Mouse (Mus musculus): ENCODE results near the gene Mnat1. TPM values are rescaled to one million over a fixed set of nuclear protein-coding genes. Genes with fewer than 3 reads are reported as not detected.

Gene Mnat1
- total and polyA plus RNA-seq, 2 experiments from 2014 or later, result 13.2 to 16.1 TPM

GRCm38 (mm10) chr12:73208518-73208917 lies 85.0 kb downstream of the Mnat1 start:
- DNase-seq (ENCODE audit: low spot score), result no peak
- Histone ChIP-seq H3K27ac (ENCODE audit: low read depth, low read length) (no peak overlapping the region), H3K4me3 (ENCODE audit: low read depth, low read length) (no peak overlapping the region), H3K4me1 (ENCODE audit: insufficient read depth, low read length) (no peaks in the 10 kb centered on the region), H3K9me3 (ENCODE audit: low read length) (no peaks in the 10 kb centered on the region), H3K36me3 (ENCODE audit: insufficient read depth, low read length) (no peaks in the 10 kb centered on the region), H3K27me3 (ENCODE audit: insufficient read depth, low read length) (no peaks in the 10 kb centered on the region), H3K4me2 (ENCODE audit: low read depth, low read length, poor library complexity, severe bottlenecking) (no peak overlapping the region), H3K9ac (replicated peaks; ENCODE audit: low read length, poor library complexity, severe bottlenecking) (no peak overlapping the region)
- TF ChIP-seq CTCF (IDR thresholded peaks at IDR 0.05), result no peak
- 94% methylated on average over 4 of the region's 4 CpGs for WGBS
- no peak for ATAC-seq (ENCODE audit: low FRiP score)

DNA sequence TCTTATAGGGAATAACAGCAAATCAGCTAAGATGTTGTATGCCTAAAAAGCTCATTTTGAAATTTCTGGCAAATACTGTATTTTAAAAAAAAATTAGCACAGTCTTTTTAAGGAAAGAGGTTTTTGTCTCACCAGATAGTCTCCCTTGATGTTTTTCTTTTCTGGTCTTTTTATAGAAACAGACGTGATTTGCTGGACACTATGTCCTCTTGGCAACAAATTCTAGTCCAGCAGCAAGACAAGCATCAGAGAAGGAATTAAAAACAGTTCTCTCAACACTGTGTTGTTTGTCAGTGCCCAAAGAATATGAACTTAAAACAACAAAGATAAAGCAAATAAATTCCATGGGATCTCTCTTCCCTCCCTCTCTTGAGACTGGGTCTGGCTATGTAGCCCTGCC lies 85.6 kb downstream of the Mnat1 start:
- ATAC-seq (ENCODE audit: low FRiP score), result no peak
- WGBS, result 55% methylated on average over 1 of the region's 1 CpGs
- Histone ChIP-seq H3K4me2 (ENCODE audit: low read depth, low read length, poor library complexity, severe bottlenecking) (no peak overlapping the region), H3K27ac (ENCODE audit: low read depth, low read length) (no peak overlapping the region), H3K36me3 (ENCODE audit: insufficient read depth, low read length) (no peaks in the 10 kb centered on the region), H3K9me3 (ENCODE audit: low read length) (no peaks in the 10 kb centered on the region), H3K9ac (replicated peaks; ENCODE audit: low read length, poor library complexity, severe bottlenecking) (no peak overlapping the region), H3K4me1 (ENCODE audit: insufficient read depth, low read length) (no peaks in the 10 kb centered on the region), H3K4me3 (ENCODE audit: low read depth, low read length) (no peak overlapping the region), H3K27me3 (ENCODE audit: insufficient read depth, low read length) (no peaks in the 10 kb centered on the region)
- TF ChIP-seq CTCF (IDR thresholded peaks at IDR 0.05), result no peak
- DNase-seq (ENCODE audit: low spot score), result no peak

GRCm38 (mm10) chr12:73210454-73210853 lies 86.9 kb downstream of the Mnat1 start:
- no peaks in the 10 kb centered on the region for H3K27me3 ChIP-seq (ENCODE audit: insufficient read depth, low read length)
- H3K4me3 ChIP-seq (ENCODE audit: low read depth, low read length), result no peak overlapping the region
- H3K9ac ChIP-seq (replicated peaks; ENCODE audit: low read length, poor library complexity, severe bottlenecking), result no peak overlapping the region
- no peak overlapping the region for H3K27ac ChIP-seq (ENCODE audit: low read depth, low read length)
- no peaks in the 10 kb centered on the region for H3K4me1 ChIP-seq (ENCODE audit: insufficient read depth, low read length)
- DNase-seq (ENCODE audit: low spot score) (no peak), ATAC-seq (ENCODE audit: low FRiP score) (no peak)
- no peaks in the 10 kb centered on the region for H3K9me3 ChIP-seq (ENCODE audit: low read length)
- no peak overlapping the region for H3K4me2 ChIP-seq (ENCODE audit: low read depth, low read length, poor library complexity, severe bottlenecking)
- H3K36me3 ChIP-seq (ENCODE audit: insufficient read depth, low read length), result no peaks in the 10 kb centered on the region
- no peak for TF ChIP-seq CTCF (IDR thresholded peaks at IDR 0.05)
- WGBS, result 88% methylated on average over 3 of the region's 3 CpGs

DNA sequence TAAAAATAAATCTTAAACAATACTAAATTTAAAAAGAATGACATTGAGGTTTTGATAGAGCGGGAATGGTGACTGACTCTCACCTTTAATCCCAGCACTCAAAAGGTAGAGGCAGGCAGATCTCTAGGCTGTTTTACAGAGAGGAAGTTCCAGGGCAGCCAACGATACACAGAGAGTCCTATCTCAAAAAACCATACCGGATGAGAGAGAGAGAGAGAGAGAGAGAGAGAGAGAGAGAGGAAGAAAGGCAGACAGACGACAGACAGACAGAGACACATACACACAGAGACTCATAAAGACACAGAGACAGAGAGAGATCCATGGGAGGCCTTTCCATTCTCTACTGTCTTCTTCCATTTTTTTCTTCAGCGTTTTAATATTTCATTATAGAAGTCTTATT lies 92.3 kb downstream of the Mnat1 start:
- DNase-seq (ENCODE audit: low spot score) (no peak), ATAC-seq (ENCODE audit: low FRiP score) (no peak)
- H3K4me2 ChIP-seq (ENCODE audit: low read depth, low read length, poor library complexity, severe bottlenecking), result no peak overlapping the region
- no peak overlapping the region for H3K27ac ChIP-seq (ENCODE audit: low read depth, low read length)
- H3K27me3 ChIP-seq (ENCODE audit: insufficient read depth, low read length), result no peaks in the 10 kb centered on the region
- H3K36me3 ChIP-seq (ENCODE audit: insufficient read depth, low read length), result peaks cover 2% of the 10 kb centered on the region; the same call in 1 of the 2 replicates
- H3K9ac ChIP-seq (replicated peaks; ENCODE audit: low read length, poor library complexity, severe bottlenecking), result no peak overlapping the region
- H3K4me3 ChIP-seq (ENCODE audit: low read depth, low read length), result no peak overlapping the region
- 90% methylated on average over 5 of the region's 5 CpGs for WGBS
- H3K4me1 ChIP-seq (ENCODE audit: insufficient read depth, low read length), result no peaks in the 10 kb centered on the region
- no peaks in the 10 kb centered on the region for H3K9me3 ChIP-seq (ENCODE audit: low read length)
- no peak for TF ChIP-seq CTCF (IDR thresholded peaks at IDR 0.05)

- DNase-seq (ENCODE audit: low spot score), result no peak
- Histone ChIP-seq H3K4me2 (ENCODE audit: low read depth, low read length, poor library complexity, severe bottlenecking) (no peak overlapping the region), H3K4me3 (ENCODE audit: low read depth, low read length) (no peak overlapping the region), H3K36me3 (ENCODE audit: insufficient read depth, low read length) (peaks cover 2% of the 10 kb centered on the region; the same call in 1 of the 2 replicates), H3K27ac (ENCODE audit: low read depth, low read length) (no peak overlapping the region), H3K4me1 (ENCODE audit: insufficient read depth, low read length) (no peaks in the 10 kb centered on the region), H3K27me3 (ENCODE audit: insufficient read depth, low read length) (no peaks in the 10 kb centered on the region), H3K9ac (replicated peaks; ENCODE audit: low read length, poor library complexity, severe bottlenecking) (no peak overlapping the region), H3K9me3 (ENCODE audit: low read length) (no peaks in the 10 kb centered on the region)
- WGBS, result 86% methylated on average over 5 of the region's 5 CpGs
- TF ChIP-seq CTCF (IDR thresholded peaks at IDR 0.05), result peak; percentile 27
- ATAC-seq (ENCODE audit: low FRiP score), result no peak
These were observed 95.1 kb downstream of the Mnat1 start for GRCm38 (mm10) chr12:73218632-73219031.

DNA sequence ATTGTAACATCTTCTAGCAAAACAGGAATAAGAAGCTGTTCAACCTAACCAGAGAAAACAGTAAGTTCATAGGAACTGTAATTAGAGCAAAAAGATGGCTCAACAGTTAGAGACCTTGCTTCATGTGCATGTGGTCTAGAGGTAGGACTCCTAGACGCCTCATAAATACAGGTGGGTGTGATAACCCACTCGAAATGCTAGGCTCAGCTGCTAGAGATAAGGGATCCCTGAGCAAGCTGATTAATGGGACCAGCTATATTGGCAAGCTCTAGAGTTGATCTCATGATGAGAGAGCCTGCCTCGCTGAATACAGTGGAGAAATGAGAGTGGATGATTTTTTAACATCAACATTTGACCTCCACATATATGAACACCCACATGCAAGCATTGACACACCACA lies 97.7 kb downstream of the Mnat1 start:
- Histone ChIP-seq H3K4me1 (ENCODE audit: insufficient read depth, low read length) (no peaks in the 10 kb centered on the region), H3K27me3 (ENCODE audit: insufficient read depth, low read length) (no peaks in the 10 kb centered on the region), H3K36me3 (ENCODE audit: insufficient read depth, low read length) (peaks cover 2% of the 10 kb centered on the region; the same call in 1 of the 2 replicates), H3K9me3 (ENCODE audit: low read length) (no peaks in the 10 kb centered on the region), H3K4me3 (ENCODE audit: low read depth, low read length) (no peak overlapping the region), H3K9ac (replicated peaks; ENCODE audit: low read length, poor library complexity, severe bottlenecking) (no peak overlapping the region), H3K4me2 (ENCODE audit: low read depth, low read length, poor library complexity, severe bottlenecking) (no peak overlapping the region), H3K27ac (ENCODE audit: low read depth, low read length) (no peak overlapping the region)
- ATAC-seq (ENCODE audit: low FRiP score) (no peak), DNase-seq (ENCODE audit: low spot score) (no peak)
- 91% methylated on average over 3 of the region's 3 CpGs for WGBS
- TF ChIP-seq CTCF (IDR thresholded peaks at IDR 0.05), result no peak

Measured in midbrain, postnatal 0 days (tissue).